Mouse (Mus musculus): ENCODE data around the gene Fam53b. TPM values are rescaled to one million over a fixed set of nuclear protein-coding genes. Genes with fewer than 3 reads are reported as not detected.
A peak's percentile ranks its signal among the peaks of the same experiment; 100 is the strongest.

Gene Fam53b
- polyA plus RNA-seq, 1 experiment: 26.5 TPM

DNA sequence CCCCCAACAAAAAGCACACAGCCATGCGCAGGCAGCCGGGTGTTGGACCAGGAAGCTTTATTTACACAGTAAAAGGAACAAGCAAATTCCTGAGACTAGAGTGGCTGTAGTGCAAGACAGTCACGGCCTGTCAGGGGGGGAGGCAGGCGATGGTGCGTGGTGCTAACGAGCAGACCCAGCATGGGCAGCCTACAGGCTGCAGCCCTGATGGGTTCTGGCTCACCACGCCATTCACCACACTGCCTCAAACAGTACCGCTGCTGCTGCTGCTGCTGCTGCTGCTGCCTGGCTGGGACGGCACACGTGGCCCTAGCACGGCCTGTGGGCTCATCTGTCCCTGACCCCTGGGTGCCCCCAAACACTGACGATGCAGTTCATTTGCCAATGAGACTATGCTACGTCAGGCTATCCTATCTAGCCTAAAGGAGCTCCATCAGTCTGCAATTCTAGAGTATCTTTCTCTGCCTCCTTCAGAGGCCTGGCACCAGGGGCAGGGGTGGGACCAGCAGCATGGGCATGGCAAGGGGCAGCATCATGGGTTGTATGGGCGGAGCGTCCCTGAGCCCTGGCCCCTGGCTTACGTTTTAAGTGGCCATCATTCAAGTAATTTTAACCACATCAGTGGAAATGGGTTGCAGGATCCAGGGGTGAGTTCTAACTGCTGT lies 101.5 kb downstream of the Fam53b start:
- no peak overlapping the region for H3K4me2 ChIP-seq (ENCODE audit: low read depth)
- H3K79me2 ChIP-seq (ENCODE audit: control insufficient read depth, insufficient read depth): no peaks in the 10 kb centered on the region
- no peak overlapping the region for H3ac ChIP-seq (ENCODE audit: control insufficient read depth, insufficient read length)
- TF ChIP-seq POLR2AphosphoS2 (IDR thresholded peaks at IDR 0.05; ENCODE audit: insufficient read length, low read depth) (peak; percentile 51), POLR2A (IDR thresholded peaks at IDR 0.05; ENCODE audit: insufficient read length, low read depth) (peak; percentile 46), TCF3 (IDR thresholded peaks at IDR 0.05; ENCODE audit: insufficient read length, low read depth) (no peak)
- H3K4me3 ChIP-seq: no peak overlapping the region
- H3K36me3 ChIP-seq (ENCODE audit: control insufficient read depth, insufficient read depth): no peaks in the 10 kb centered on the region
- no peaks in the 10 kb centered on the region for H3K27me3 ChIP-seq (ENCODE audit: control insufficient read depth, insufficient read depth, insufficient read length)

- Histone ChIP-seq H3K4me3 (no peak overlapping the region), H3K4me2 (ENCODE audit: low read depth) (no peak overlapping the region), H3K36me3 (ENCODE audit: control insufficient read depth, insufficient read depth) (no peaks in the 10 kb centered on the region), H3K79me2 (ENCODE audit: control insufficient read depth, insufficient read depth) (no peaks in the 10 kb centered on the region), H3K27me3 (ENCODE audit: control insufficient read depth, insufficient read depth, insufficient read length) (no peaks in the 10 kb centered on the region), H3ac (ENCODE audit: control insufficient read depth, insufficient read length) (no peak overlapping the region)
- TF ChIP-seq MYOD1 (IDR thresholded peaks at IDR 0.05; ENCODE audit: control insufficient read depth in 1 of 3, insufficient read length in 2 of 3, low read depth in 2 of 3) (no peak), CEBPB (IDR thresholded peaks at IDR 0.05; ENCODE audit: insufficient read depth, poor library complexity, severe bottlenecking) (no peak), MYOG (IDR thresholded peaks at IDR 0.05; ENCODE audit: control insufficient read depth in 1 of 3, insufficient read depth in 1 of 3, insufficient read length in 2 of 3, low read depth in 2 of 3) (no peak), POLR2A (IDR thresholded peaks at IDR 0.05; ENCODE audit: insufficient read length, low read depth) (no peak), SRF (IDR thresholded peaks at IDR 0.05; ENCODE audit: control insufficient read depth, insufficient read length, low read depth) (no peak), TCF12 (IDR thresholded peaks at IDR 0.05; ENCODE audit: insufficient read depth, poor library complexity, severe bottlenecking) (no peak), TCF3 (IDR thresholded peaks at IDR 0.05; ENCODE audit: insufficient read length, low read depth) (no peak), POLR2AphosphoS2 (IDR thresholded peaks at IDR 0.05; ENCODE audit: insufficient read length, low read depth) (no peak), E2F4 (IDR thresholded peaks at IDR 0.05; ENCODE audit: insufficient read depth) (no peak)
Measured at GRCm38 (mm10) chr7:132711579-132711978, 102.1 kb downstream of the Fam53b start.

- TF ChIP-seq MAX (IDR thresholded peaks at IDR 0.05; ENCODE audit: low read depth): no peak
- TF ChIP-seq MYOD1 (IDR thresholded peaks at IDR 0.05; ENCODE audit: control insufficient read depth in 1 of 3, insufficient read length in 2 of 3, low read depth in 2 of 3): no peak
- TF ChIP-seq REST (IDR thresholded peaks at IDR 0.05; ENCODE audit: insufficient read depth, insufficient read length): no peak
- no peak for TF ChIP-seq E2F4 (IDR thresholded peaks at IDR 0.05; ENCODE audit: insufficient read depth)
- TF ChIP-seq POLR2A (IDR thresholded peaks at IDR 0.05; ENCODE audit: insufficient read length, low read depth): no peak
- TF ChIP-seq TCF12 (IDR thresholded peaks at IDR 0.05; ENCODE audit: insufficient read depth, poor library complexity, severe bottlenecking): no peak
- no peak for TF ChIP-seq CEBPB (IDR thresholded peaks at IDR 0.05; ENCODE audit: insufficient read depth, poor library complexity, severe bottlenecking)
- TF ChIP-seq MYOG (IDR thresholded peaks at IDR 0.05; ENCODE audit: control insufficient read depth in 1 of 3, insufficient read depth in 1 of 3, insufficient read length in 2 of 3, low read depth in 2 of 3): no peak
- no peak for TF ChIP-seq SRF (IDR thresholded peaks at IDR 0.05; ENCODE audit: control insufficient read depth, insufficient read length, low read depth)
- no peak for TF ChIP-seq USF1 (IDR thresholded peaks at IDR 0.05; ENCODE audit: low read depth)
- TF ChIP-seq TCF3 (IDR thresholded peaks at IDR 0.05; ENCODE audit: insufficient read length, low read depth): no peak
- TF ChIP-seq POLR2AphosphoS2 (IDR thresholded peaks at IDR 0.05; ENCODE audit: insufficient read length, low read depth): no peak
- no peaks in the 10 kb centered on the region for H3K27me3 ChIP-seq (ENCODE audit: control insufficient read depth, insufficient read depth, insufficient read length)
- no peak overlapping the region for H3K4me3 ChIP-seq
- H3ac ChIP-seq (ENCODE audit: control insufficient read depth, insufficient read length): no peak overlapping the region
- no peaks in the 10 kb centered on the region for H3K79me2 ChIP-seq (ENCODE audit: control insufficient read depth, insufficient read depth)
- H3K36me3 ChIP-seq (ENCODE audit: control insufficient read depth, insufficient read depth): no peaks in the 10 kb centered on the region
- no peak overlapping the region for H3K4me2 ChIP-seq (ENCODE audit: low read depth)
Measured at GRCm38 (mm10) chr7:132705130-132705529, 108.6 kb downstream of the Fam53b start.

DNA sequence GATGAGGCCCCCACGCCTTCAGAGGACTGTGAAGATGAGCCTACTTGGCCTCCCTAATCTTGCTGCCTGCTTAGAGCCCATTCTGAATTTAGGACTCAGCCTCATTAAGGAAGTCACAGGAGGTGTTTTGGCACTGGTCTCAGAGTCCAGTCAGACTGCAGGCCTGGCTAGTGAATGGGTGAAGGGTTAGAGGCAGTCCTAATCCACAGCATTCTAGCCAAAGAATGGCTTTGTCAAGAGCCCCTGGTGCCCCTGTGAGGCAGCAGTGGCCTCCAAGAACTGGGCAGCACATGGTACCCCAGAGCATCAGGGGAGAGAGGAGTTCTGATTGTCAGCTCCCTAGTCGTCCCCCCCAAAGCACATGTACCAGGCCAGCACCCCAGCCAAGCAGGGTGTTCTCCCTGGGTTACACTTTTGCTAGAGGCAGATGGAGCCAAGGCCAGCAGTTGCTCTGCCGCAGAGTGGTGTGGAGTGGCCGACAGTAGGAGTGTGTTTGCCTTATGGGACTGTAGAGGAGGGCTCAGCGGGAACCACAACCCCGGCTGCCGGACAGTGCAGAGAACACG lies 109.3 kb downstream of the Fam53b start:
- Histone ChIP-seq H3K4me3 (no peak overlapping the region), H3ac (ENCODE audit: control insufficient read depth, insufficient read length) (no peak overlapping the region), H3K27me3 (ENCODE audit: control insufficient read depth, insufficient read depth, insufficient read length) (no peaks in the 10 kb centered on the region), H3K4me2 (ENCODE audit: low read depth) (no peak overlapping the region), H3K36me3 (ENCODE audit: control insufficient read depth, insufficient read depth) (no peaks in the 10 kb centered on the region), H3K79me2 (ENCODE audit: control insufficient read depth, insufficient read depth) (no peaks in the 10 kb centered on the region)
- no peak for TF ChIP-seq MAX (IDR thresholded peaks at IDR 0.05; ENCODE audit: low read depth)
- no peak for TF ChIP-seq TCF3 (IDR thresholded peaks at IDR 0.05; ENCODE audit: insufficient read length, low read depth)
- no peak for TF ChIP-seq MYOG (IDR thresholded peaks at IDR 0.05; ENCODE audit: control insufficient read depth in 1 of 3, insufficient read depth in 1 of 3, insufficient read length in 2 of 3, low read depth in 2 of 3)
- no peak for TF ChIP-seq POLR2AphosphoS2 (IDR thresholded peaks at IDR 0.05; ENCODE audit: insufficient read length, low read depth)
- no peak for TF ChIP-seq TCF12 (IDR thresholded peaks at IDR 0.05; ENCODE audit: insufficient read depth, poor library complexity, severe bottlenecking)
- TF ChIP-seq CEBPB (IDR thresholded peaks at IDR 0.05; ENCODE audit: insufficient read depth, poor library complexity, severe bottlenecking): no peak
